Mouse (Mus musculus): ENCODE data around the gene Ebp.

DNA sequence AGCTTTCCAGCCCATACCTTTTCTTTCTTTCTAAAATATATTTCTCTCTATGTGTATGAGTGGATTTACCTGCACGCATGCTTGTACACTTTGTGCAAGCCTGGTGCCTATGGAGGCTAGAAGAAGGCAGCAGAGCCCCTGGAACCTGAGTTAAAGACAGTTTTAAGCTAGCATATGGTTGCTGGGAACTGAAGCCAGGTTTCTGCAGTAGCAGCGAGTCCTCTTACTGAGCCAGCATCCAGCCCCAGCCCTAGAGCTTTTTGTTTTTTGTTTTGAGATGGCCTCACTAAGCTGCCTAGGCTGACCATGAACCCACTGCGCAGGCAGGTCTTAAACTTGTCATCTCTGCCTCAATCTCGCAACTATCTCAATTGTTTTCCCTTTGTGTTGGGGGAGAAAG is 28.8 kb downstream of the Ebp start:
- TF ChIP-seq POLR2A (IDR thresholded peaks at IDR 0.05; ENCODE audit: insufficient read length, low read depth) (no peak), TCF12 (IDR thresholded peaks at IDR 0.05; ENCODE audit: insufficient read depth, poor library complexity, severe bottlenecking) (no peak), USF1 (IDR thresholded peaks at IDR 0.05; ENCODE audit: low read depth) (no peak), SRF (IDR thresholded peaks at IDR 0.05; ENCODE audit: control insufficient read depth, insufficient read length, low read depth) (no peak), E2F4 (IDR thresholded peaks at IDR 0.05; ENCODE audit: insufficient read depth) (no peak), CEBPB (IDR thresholded peaks at IDR 0.05; ENCODE audit: insufficient read depth, poor library complexity, severe bottlenecking) (no peak), POLR2AphosphoS2 (IDR thresholded peaks at IDR 0.05; ENCODE audit: insufficient read length, low read depth) (no peak), MYOD1 (IDR thresholded peaks at IDR 0.05; ENCODE audit: control insufficient read depth in 1 of 3, insufficient read length in 2 of 3, low read depth in 2 of 3) (no peak)
